Mouse (Mus musculus) fibroblast of lung, adult 2 months (primary cell): ENCODE data around the gene Clcc1.
A peak's percentile ranks its signal among the peaks of the same experiment; 100 is the strongest.

ENCODE experiments used
- DNase-seq: peaks from one replicate; pipeline ENCODE4 v3.0.0-alpha.2; 2011; ENCODE audit warnings: low read depth

Clcc1 gene

GRCm38 (mm10) chr3:108702789-108703188 is 49.1 kb downstream of the Clcc1 start:
- no peak for DNase-seq

- no peak for DNase-seq
Measured at GRCm38 (mm10) chr3:108711296-108711695, 57.6 kb downstream of the Clcc1 start.

- no peak for DNase-seq
Measured at GRCm38 (mm10) chr3:108713065-108713675, 59.5 kb downstream of the Clcc1 start.

- DNase-seq: no peak
Measured at GRCm38 (mm10) chr3:108714837-108715236, 61.1 kb downstream of the Clcc1 start.

GRCm38 (mm10) chr3:108717896-108718502 is 64.3 kb downstream of the Clcc1 start:
- no peak for DNase-seq

- no peak for DNase-seq
Measured at GRCm38 (mm10) chr3:108719357-108719756, 65.6 kb downstream of the Clcc1 start.

GRCm38 (mm10) chr3:108719761-108720160 is 66.0 kb downstream of the Clcc1 start:
- DNase-seq: no peak

GRCm38 (mm10) chr3:108721076-108721991 is 67.6 kb downstream of the Clcc1 start:
- no peak for DNase-seq

GRCm38 (mm10) chr3:108722036-108722872 is 68.5 kb downstream of the Clcc1 start, which contains the start of gene Gpsm2:
TSS of gene Gpsm2 (minus strand) at chr3:108722309.
- DNase-seq: peak; percentile 91

- no peak for DNase-seq
Measured at GRCm38 (mm10) chr3:108726413-108726812, 72.7 kb downstream of the Clcc1 start.

- DNase-seq: no peak
Measured at GRCm38 (mm10) chr3:108727344-108727743, 73.6 kb downstream of the Clcc1 start.

GRCm38 (mm10) chr3:108727776-108728175 is 74.1 kb downstream of the Clcc1 start:
- no peak for DNase-seq
